Mouse (Mus musculus) hindbrain, embryonic 10.5 days (tissue): ENCODE measurements at regions not wholly inside any gene's neighbourhood (a gene's known extent, or its start where the extent isn't known, plus 50 kb on each side); places are given as distances from the start of the nearest gene placed in this dataset.
"Not testable (repeated sequence)": the region's sequence is repeated elsewhere in the genome, so short reads cannot be mapped to it uniquely, and the experiment has no call there.

Experiments used
- DNase-seq: peaks from one replicate; pipeline ENCODE4 v3.0.0-alpha.2; 2017; ENCODE audit warnings: low spot score
- H3K27ac ChIP-seq: fragments of 300-500 bp; sonication (generic); 2 replicates; pipeline ENCODE4 v1.5.1; 2016; ENCODE audit warnings: mild to moderate bottlenecking, moderate library complexity
- H3K27me3 ChIP-seq: fragments of 300-500 bp; sonication (generic); 2 replicates; pipeline ENCODE4 v1.6.1; 2016; ENCODE audit warnings: mild to moderate bottlenecking; ENCODE audit not compliant: poor library complexity, insufficient read depth, severe bottlenecking
- H3K36me3 ChIP-seq: fragments of 300-500 bp; sonication (generic); 2 replicates; pipeline ENCODE4 v1.6.1; 2016; ENCODE audit warnings: mild to moderate bottlenecking, moderate library complexity
- H3K4me1 ChIP-seq: fragments of 300-500 bp; sonication (generic); replicated peaks from 2 replicates; pipeline ENCODE4 v1.6.1; 2016; ENCODE audit warnings: mild to moderate bottlenecking
- H3K4me3 ChIP-seq: fragments of 300-500 bp; sonication (generic); 2 replicates; pipeline ENCODE4 v1.5.1; 2016; ENCODE audit warnings: mild to moderate bottlenecking, moderate library complexity
- H3K9me3 ChIP-seq: fragments of 300-500 bp; sonication (generic); 2 replicates; pipeline ENCODE4 v1.6.1; 2016; ENCODE audit warnings: mild to moderate bottlenecking, moderate library complexity
- WGBS: fragments of 180-500 bp; shearing (Covaris S2); methylation state at CpG from one replicate; pipeline ENCODE4 v1.1.7; 2016; 5-methylcytosine and 5-hydroxymethylcytosine counted together

- DNase-seq, H3K9me3 ChIP-seq, H3K4me3 ChIP-seq, H3K36me3 ChIP-seq, H3K4me1 ChIP-seq, H3K27me3 ChIP-seq, H3K27ac ChIP-seq: not testable (repeated sequence)
- 93% methylated on average over 2 of the region's 2 CpGs for WGBS
These were observed 339.0 kb downstream of the Dync2h1 start for GRCm38 (mm10) chr9:6845281-6845680.

- not testable (repeated sequence) for H3K27me3 ChIP-seq, H3K9me3 ChIP-seq, H3K27ac ChIP-seq, H3K4me1 ChIP-seq, H3K4me3 ChIP-seq, H3K36me3 ChIP-seq, DNase-seq
- 77% methylated on average over 5 of the region's 5 CpGs for WGBS
These were observed 349.3 kb downstream of the Dync2h1 start for GRCm38 (mm10) chr9:6834936-6835335.

- Histone ChIP-seq H3K36me3 (no peaks in the 10 kb centered on the region), H3K4me3 (no peak overlapping the region), H3K9me3 (no peaks in the 10 kb centered on the region), H3K27me3 (no peaks in the 10 kb centered on the region), H3K4me1 (no peaks in the 10 kb centered on the region), H3K27ac (no peak overlapping the region)
- 67% methylated on average over 5 of the region's 5 CpGs for WGBS
- no peak for DNase-seq
These were observed 349.8 kb downstream of the Dync2h1 start for GRCm38 (mm10) chr9:6834470-6834869.

GRCm38 (mm10) chr9:6832862-6833261 is 351.4 kb downstream of the Dync2h1 start:
- no peaks in the 10 kb centered on the region for H3K27me3 ChIP-seq
- H3K4me3 ChIP-seq: no peak overlapping the region
- no peak overlapping the region for H3K27ac ChIP-seq
- H3K36me3 ChIP-seq: no peaks in the 10 kb centered on the region
- 27% methylated on average over 2 of the region's 2 CpGs for WGBS
- DNase-seq: no peak
- no peaks in the 10 kb centered on the region for H3K9me3 ChIP-seq
- no peaks in the 10 kb centered on the region for H3K4me1 ChIP-seq

- WGBS: 60% methylated on average over 6 of the region's 6 CpGs
- H3K36me3 ChIP-seq, H3K4me3 ChIP-seq, H3K27ac ChIP-seq, H3K9me3 ChIP-seq, DNase-seq, H3K4me1 ChIP-seq, H3K27me3 ChIP-seq: not testable (repeated sequence)
These were observed 352.6 kb downstream of the Dync2h1 start for GRCm38 (mm10) chr9:6831642-6832041.

- no peak overlapping the region for H3K27ac ChIP-seq
- H3K27me3 ChIP-seq: no peaks in the 10 kb centered on the region
- 89% methylated on average over 3 of the region's 3 CpGs for WGBS
- no peaks in the 10 kb centered on the region for H3K36me3 ChIP-seq
- no peaks in the 10 kb centered on the region for H3K9me3 ChIP-seq
- no peaks in the 10 kb centered on the region for H3K4me1 ChIP-seq
- H3K4me3 ChIP-seq: no peak overlapping the region
- no peak for DNase-seq
These were observed 357.7 kb downstream of the Dync2h1 start for GRCm38 (mm10) chr9:6826581-6826980.

GRCm38 (mm10) chr9:6825609-6826008 is 358.6 kb downstream of the Dync2h1 start:
- H3K4me1 ChIP-seq: no peaks in the 10 kb centered on the region
- H3K4me3 ChIP-seq: no peak overlapping the region
- no peaks in the 10 kb centered on the region for H3K9me3 ChIP-seq
- no peak for DNase-seq
- H3K27ac ChIP-seq: no peak overlapping the region
- H3K27me3 ChIP-seq: no peaks in the 10 kb centered on the region
- H3K36me3 ChIP-seq: no peaks in the 10 kb centered on the region

- WGBS: 69% methylated on average over 1 of the region's 1 CpGs
- not testable (repeated sequence) for DNase-seq, H3K27ac ChIP-seq, H3K4me1 ChIP-seq, H3K36me3 ChIP-seq, H3K27me3 ChIP-seq, H3K9me3 ChIP-seq, H3K4me3 ChIP-seq
These were observed 360.3 kb downstream of the Dync2h1 start for GRCm38 (mm10) chr9:6823946-6824345.

- H3K36me3 ChIP-seq: no peaks in the 10 kb centered on the region
- no peaks in the 10 kb centered on the region for H3K27me3 ChIP-seq
- WGBS: 88% methylated on average over 1 of the region's 1 CpGs
- no peaks in the 10 kb centered on the region for H3K4me1 ChIP-seq
- no peak overlapping the region for H3K4me3 ChIP-seq
- no peak for DNase-seq
- no peak overlapping the region for H3K27ac ChIP-seq
- no peaks in the 10 kb centered on the region for H3K9me3 ChIP-seq
These were observed 360.7 kb downstream of the Dync2h1 start for GRCm38 (mm10) chr9:6823536-6823935.

- Histone ChIP-seq H3K27ac (no peak overlapping the region), H3K27me3 (no peaks in the 10 kb centered on the region), H3K36me3 (no peaks in the 10 kb centered on the region), H3K4me3 (no peak overlapping the region), H3K9me3 (peaks cover 4% of the 10 kb centered on the region; the same call in 1 of the 2 replicates), H3K4me1 (no peaks in the 10 kb centered on the region)
- WGBS: 52% methylated on average over 2 of the region's 2 CpGs
- DNase-seq: no peak
These were observed 407.6 kb downstream of the Dync2h1 start for GRCm38 (mm10) chr9:6776671-6777070.

- Histone ChIP-seq H3K27me3 (no peaks in the 10 kb centered on the region), H3K9me3 (no peaks in the 10 kb centered on the region), H3K27ac (no peak overlapping the region), H3K36me3 (no peaks in the 10 kb centered on the region), H3K4me1 (no peaks in the 10 kb centered on the region), H3K4me3 (no peak overlapping the region)
- DNase-seq: no peak
- 89% methylated on average over 1 of the region's 1 CpGs for WGBS
These were observed 442.8 kb downstream of the Dync2h1 start for GRCm38 (mm10) chr9:6741478-6741877.

GRCm38 (mm10) chr9:6736411-6736810 is 447.8 kb downstream of the Dync2h1 start:
- no peak overlapping the region for H3K27ac ChIP-seq
- no peaks in the 10 kb centered on the region for H3K27me3 ChIP-seq
- H3K4me3 ChIP-seq: no peak overlapping the region
- WGBS: 46% methylated on average over 1 of the region's 1 CpGs
- H3K36me3 ChIP-seq: no peaks in the 10 kb centered on the region
- no peaks in the 10 kb centered on the region for H3K9me3 ChIP-seq
- DNase-seq: no peak
- H3K4me1 ChIP-seq: no peaks in the 10 kb centered on the region

- no peak overlapping the region for H3K4me3 ChIP-seq
- H3K27ac ChIP-seq: no peak overlapping the region
- no peaks in the 10 kb centered on the region for H3K4me1 ChIP-seq
- no peaks in the 10 kb centered on the region for H3K27me3 ChIP-seq
- no peak for DNase-seq
- H3K36me3 ChIP-seq: no peaks in the 10 kb centered on the region
- WGBS: 19% methylated on average over 1 of the region's 1 CpGs
- no peaks in the 10 kb centered on the region for H3K9me3 ChIP-seq
These were observed 456.8 kb upstream of the Ddi1 start for GRCm38 (mm10) chr9:6726411-6726810.

- 83% methylated on average over 3 of the region's 3 CpGs for WGBS
- H3K9me3 ChIP-seq: no peaks in the 10 kb centered on the region
- no peaks in the 10 kb centered on the region for H3K4me1 ChIP-seq
- DNase-seq: no peak
- no peak overlapping the region for H3K27ac ChIP-seq
- H3K4me3 ChIP-seq: no peak overlapping the region
- no peaks in the 10 kb centered on the region for H3K27me3 ChIP-seq
- no peaks in the 10 kb centered on the region for H3K36me3 ChIP-seq
These were observed 407.6 kb upstream of the Ddi1 start for GRCm38 (mm10) chr9:6677225-6677718.
